Mouse (Mus musculus): ENCODE results near the gene Cd33.
A peak's percentile ranks its signal among the peaks of the same experiment; 100 is the strongest.

Gene Cd33

GRCm38 (mm10) chr7:43544225-43544977 lies at the start of gene Cd33:
TSS of gene Cd33 (minus strand) at chr7:43544428.
- DNase-seq: no peak

DNA sequence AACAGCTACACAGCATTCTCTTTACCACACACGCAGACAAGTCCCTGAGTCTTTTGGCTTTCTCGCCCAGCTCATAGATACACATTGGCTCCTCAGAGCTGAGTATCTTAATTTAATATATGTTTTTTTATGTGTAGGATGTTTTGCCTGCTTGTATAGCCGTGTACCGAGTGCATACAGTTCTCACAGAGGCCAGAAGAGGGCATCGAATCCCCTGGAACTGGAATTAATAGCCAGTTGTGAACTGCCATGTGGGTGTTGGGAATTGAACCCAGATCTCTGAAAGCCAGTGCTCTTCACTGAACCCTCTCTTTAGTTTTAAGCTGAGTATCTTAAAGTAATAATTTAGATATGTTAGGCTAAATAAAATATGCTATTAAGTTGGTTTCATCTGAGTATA lies 40.6 kb upstream of the Cd33 start:
- DNase-seq: peak; percentile 16

- DNase-seq: no peak
Measured at GRCm38 (mm10) chr7:43580526-43580925, 36.3 kb upstream of the Cd33 start.

GRCm38 (mm10) chr7:43579440-43580171 lies 35.4 kb upstream of the Cd33 start, which contains the start of gene Zfp719:
TSS of gene Zfp719 (plus strand) at chr7:43579610.
- DNase-seq: peak; percentile 92

- DNase-seq: no peak
Measured at GRCm38 (mm10) chr7:43571216-43571615, 27.0 kb upstream of the Cd33 start.

DNA sequence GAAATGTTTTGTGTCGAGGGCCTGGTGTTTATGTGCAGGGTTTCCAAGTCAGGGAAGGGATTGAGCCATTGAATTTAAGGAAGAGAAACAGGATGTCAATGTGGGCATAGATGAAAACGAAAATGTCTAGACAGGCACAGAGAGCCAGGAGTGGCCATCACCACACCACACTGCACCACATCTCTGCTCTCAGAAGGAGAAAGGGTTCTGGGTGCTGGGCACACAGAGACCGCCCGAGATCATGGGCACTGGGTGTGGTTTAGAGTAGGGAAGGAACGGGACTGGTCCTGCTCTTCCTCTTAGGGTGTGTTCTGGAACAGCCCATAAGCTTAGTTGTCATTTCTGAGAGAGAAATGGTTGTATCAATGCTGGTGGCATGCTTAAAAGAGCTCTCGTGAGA lies 19.1 kb upstream of the Cd33 start:
- DNase-seq: no peak

GRCm38 (mm10) chr7:43562651-43563070 lies 18.4 kb upstream of the Cd33 start:
- no peak for DNase-seq

DNA sequence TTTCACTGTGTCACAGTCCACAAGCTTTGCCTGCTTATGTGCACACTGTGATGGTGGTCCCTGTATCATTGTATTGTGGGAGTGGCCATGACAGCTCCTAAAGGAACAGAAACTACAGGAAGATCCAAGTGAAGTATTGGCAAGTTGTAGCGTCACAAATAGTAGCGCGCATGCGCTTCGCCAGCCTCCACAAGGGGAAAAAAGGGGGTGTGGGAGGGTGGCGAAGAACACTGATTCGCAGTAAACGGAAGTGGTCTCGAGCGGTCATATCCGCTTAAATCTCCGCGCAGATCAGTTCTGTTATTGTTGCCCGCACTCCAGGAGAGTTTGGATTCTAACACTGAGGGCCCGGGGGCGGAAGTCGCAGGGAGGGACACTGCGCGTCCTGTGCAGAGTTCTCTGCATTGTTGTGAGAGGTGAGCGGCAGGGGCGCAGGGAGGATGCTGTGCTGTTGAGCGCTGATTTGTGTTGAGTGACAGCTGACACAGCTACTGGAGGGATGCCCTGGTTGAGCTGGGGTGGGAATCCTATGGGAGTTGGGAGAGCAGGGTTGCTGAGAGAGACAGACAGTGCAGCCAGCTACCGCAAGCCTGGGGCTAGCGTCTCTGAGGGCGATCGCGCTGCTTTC lies 17.9 kb upstream of the Cd33 start, which contains the start of gene Zfp658:
Zfp658 (plus strand) TSS at position 251 of the 628 bp plus-strand sequence.
- DNase-seq: peak; percentile 81

- no peak for DNase-seq
Measured at GRCm38 (mm10) chr7:43556901-43557300, 12.7 kb upstream of the Cd33 start.

DNA sequence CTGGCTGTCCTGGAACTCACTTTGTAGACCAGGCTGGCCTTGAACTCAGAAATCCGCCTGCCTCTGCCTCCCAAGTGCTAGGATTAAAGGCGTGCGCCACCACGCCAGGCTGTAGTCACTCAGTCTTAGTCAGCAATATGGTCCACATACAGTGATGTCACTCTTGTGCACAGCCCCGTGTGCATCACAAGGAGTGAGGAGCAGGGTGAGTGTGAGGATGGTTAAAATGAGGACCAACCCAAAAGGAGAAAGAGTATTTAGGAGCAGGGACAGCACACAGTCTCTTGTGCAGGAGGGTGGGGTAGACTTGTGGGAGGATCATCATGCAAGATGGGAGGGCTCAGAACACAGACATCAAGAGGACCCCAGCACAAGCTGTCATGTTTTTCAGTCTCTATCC lies 11.1 kb upstream of the Cd33 start:
- no peak for DNase-seq

- no peak for DNase-seq
Measured at GRCm38 (mm10) chr7:43554550-43554949, 10.3 kb upstream of the Cd33 start.

DNA sequence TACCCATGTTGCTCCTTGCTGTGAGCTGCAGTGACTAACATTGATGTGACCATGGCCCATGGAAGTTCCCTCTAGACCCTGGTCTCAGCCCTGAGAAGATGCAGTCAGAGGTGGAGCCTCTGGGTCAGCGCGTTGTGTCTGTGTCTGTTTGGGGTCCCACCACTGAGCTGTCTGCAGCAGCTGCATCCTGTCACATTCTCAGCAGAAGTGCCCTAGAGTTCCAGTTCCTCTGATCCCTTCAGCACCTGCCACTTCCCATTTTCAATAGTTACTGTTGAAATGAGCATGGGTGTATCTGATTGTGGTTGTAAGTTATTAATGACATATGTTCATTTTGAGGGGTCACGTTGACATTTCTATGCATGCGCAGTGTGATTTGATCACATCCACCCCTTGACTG lies 8.9 kb upstream of the Cd33 start:
- DNase-seq: no peak

DNA sequence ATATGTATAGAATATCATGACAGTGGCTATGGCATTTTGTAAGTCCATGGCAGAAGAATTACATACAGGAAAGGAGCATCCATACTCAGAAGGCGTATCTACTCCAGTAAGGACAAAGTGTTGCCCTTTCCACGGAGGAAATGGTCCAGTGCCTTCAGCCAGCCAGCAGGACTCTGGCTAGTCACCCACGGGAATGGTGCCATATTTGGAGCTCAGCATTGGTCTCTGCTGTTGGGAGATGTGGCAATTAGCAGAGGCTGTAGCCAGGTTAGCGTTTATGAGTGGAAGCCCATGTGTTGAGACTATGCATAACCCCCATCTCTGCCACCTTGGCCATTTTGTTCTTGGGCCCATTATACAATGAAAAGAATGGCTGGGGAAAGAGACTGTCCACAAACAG lies 4.0 kb upstream of the Cd33 start:
- DNase-seq: no peak

DNA sequence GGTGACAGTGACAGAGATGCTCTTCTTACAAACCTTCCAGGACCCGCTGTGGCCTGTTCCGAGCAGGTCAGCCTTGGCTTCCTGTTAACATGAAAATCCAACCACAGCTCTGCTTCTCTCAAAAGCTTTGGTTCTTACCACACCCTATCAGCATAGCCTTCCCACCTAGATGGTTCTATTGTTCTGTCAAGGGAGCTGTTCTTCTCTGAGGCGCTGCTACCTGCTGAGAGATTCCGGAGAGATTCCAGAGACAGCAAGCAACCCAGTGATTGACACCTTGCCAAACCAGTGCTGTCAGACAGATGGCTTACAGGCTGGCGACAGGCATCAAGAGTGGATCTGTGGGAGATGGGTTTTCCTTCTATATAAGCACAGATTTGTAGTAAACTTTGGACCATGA lies 3.4 kb upstream of the Cd33 start:
- DNase-seq: no peak

DNA sequence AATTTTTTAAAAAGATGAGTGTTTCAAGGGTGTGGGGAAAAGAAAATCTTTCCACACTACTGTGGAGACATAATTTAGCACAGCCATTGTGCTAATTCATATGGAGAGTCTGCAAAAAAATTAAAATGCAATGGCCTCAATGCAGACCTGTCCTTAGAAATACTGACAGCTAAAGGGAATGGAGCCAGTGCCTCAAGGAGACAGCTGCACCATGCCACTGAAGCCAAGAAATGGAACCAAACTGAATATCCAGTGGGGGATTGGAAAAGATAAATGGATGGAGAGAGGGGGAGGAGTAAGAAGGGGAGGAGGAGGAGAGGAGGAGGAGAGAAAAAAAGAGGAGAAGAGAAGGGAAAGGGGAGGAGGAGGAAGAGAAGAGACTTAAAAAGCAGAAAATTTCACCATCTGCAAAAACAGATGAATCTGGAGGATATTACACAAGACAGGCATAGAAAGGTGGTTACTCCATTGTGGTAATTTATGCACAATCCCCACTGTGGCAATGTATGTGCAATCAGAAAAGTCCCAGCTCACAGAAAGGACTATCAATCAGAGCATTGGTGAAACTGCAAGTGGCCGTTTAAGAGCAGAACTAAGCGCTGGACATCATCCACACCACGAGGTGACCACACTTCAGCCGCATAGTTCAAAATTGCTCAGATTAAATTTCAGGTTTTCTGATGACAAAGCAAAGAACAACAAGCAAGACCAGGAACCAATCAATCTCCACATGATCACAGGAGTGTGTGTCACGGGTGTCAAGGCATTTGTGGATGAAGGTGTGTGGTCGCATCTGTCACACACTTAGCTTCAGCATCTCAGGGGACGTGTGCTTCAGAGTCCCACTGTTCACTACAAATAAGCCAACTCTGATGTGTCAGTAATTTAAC lies 1.7 kb upstream of the Cd33 start:
- DNase-seq: no peak

- DNase-seq: no peak
Measured at GRCm38 (mm10) chr7:43538524-43538923, 5.7 kb downstream of the Cd33 start.

DNA sequence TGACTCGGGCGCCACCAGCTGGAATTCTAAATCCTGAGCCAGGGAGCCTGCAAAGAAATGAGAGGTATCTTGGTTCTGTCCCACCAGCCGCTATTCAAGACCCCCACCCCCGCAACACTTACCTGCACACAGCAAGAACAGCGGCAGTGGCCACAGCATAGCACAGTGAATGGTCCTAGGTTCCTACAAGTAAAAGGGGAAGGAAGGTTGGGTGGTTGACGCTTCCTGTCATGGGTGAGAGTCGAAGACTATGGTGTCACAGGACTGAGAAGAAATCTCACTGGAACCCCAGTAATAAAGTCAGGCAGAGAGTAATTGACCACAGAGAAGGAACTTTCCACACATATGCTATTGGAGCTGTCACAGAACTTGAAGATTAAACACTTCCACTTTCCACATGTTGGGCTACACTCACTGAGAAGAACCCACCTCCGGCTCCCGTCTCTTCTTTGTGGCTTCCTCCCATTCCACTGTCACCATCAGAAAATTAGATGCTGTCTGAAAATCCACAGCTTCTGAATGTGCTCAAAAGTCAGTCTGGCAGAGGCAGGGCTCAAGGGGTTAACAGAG lies 11.2 kb downstream of the Cd33 start:
- no peak for DNase-seq

- DNase-seq: no peak
Measured at GRCm38 (mm10) chr7:43530216-43530785, 13.9 kb downstream of the Cd33 start.

DNA sequence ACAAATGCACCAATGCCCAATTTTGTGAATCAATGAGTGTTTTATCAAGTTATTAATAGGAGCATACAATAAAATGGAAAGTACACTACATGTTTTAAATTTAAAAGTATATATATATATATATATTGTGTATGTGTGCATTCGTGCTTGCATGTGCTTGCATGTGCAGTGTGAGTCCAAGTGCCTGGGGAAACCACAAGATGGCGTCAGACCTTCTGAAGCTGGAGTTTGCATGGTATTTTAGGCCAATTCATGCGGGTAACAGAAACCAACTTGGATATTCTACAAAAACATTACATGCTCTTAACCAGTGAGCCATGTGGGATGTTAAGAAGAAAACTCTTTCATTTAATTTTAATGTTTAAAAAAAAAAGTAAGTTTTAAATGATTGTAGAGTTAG lies 18.9 kb downstream of the Cd33 start:
- no peak for DNase-seq

DNA sequence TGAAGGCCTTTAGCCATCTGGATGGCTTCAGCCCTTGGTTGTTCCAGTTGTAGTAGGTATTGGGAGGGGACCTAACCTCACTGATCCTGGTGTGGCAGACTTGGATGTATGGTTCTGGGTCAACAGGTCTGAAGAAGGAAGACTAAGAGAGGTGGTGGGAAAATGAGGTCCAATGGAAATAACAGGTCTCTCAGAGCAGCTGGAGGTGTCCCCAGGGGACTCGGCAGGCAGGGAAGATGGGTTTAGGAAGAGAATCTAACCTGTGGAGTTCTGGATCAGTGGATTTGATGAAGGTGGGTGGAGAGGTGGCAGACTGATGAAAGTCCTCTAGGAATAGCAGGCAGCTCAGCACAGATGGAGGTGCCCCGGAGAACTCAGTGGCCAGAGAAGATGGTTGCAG lies 21.5 kb downstream of the Cd33 start:
- no peak for DNase-seq

- DNase-seq: no peak
Measured at GRCm38 (mm10) chr7:43518341-43518740, 25.9 kb downstream of the Cd33 start.

- no peak for DNase-seq
Measured at GRCm38 (mm10) chr7:43515076-43515475, 29.2 kb downstream of the Cd33 start.
